Mouse (Mus musculus) lung, embryonic 16.5 days (tissue): ENCODE results near the gene Wrnip1. TPM values are rescaled to one million over a fixed set of nuclear protein-coding genes. Genes with fewer than 3 reads are reported as not detected.

Source experiments
- polyA plus RNA-seq: library from polyadenylated mRNA; unstranded; fragments of >200 nt; fragmentation: Nextera tagmentation; extraction: Ambion mirVana; gene quantifications from 2 replicates; pipeline ENCODE4 v1.2.1, GENCODE M21; 2015

Gene Wrnip1
- polyA plus RNA-seq, 1 experiment from 2014 or later = 17.0 TPM

Other genes starting within 250 kb of the Wrnip1 start
- gene Mylk4, start 18.1 kb upstream of the Wrnip1 start, polyA plus RNA-seq = 0.26 and 0.89 TPM in 2 replicates
- not detected in 2 replicates for gene D930007J09Rik, start 811 bp downstream of the Wrnip1 start, polyA plus RNA-seq
- gene Serpinb1a, start 49.1 kb downstream of the Wrnip1 start, polyA plus RNA-seq = 9.3 and 11.0 TPM in 2 replicates
- not detected in 2 replicates for gene Serpinb1c, start 96.2 kb downstream of the Wrnip1 start, polyA plus RNA-seq
- 42.3 and 48.9 TPM in 2 replicates for gene Serpinb6b, start 163.2 kb downstream of the Wrnip1 start, polyA plus RNA-seq
- gene Serpinb9, start 201.2 kb downstream of the Wrnip1 start, polyA plus RNA-seq = 39.7 and 42.2 TPM in 2 replicates
- gene Serpinb9b, start 225.4 kb downstream of the Wrnip1 start, polyA plus RNA-seq = 0.20 and 0.21 TPM in 2 replicates